Mouse (Mus musculus): ENCODE data around the gene Fto.

GRCm38 (mm10) chr8:91463757-91464156 is 150.4 kb downstream of the Fto start:
- TF ChIP-seq POLR2A (IDR thresholded peaks at IDR 0.05; ENCODE audit: borderline replicate concordance, extremely low read depth, insufficient read depth, insufficient read length, poor library complexity, severe bottlenecking) (no peak), CTCF (IDR thresholded peaks at IDR 0.05; ENCODE audit: borderline replicate concordance, extremely low read depth, insufficient read depth, insufficient read length) (no peak)

Measured in brain, embryonic 14.5 days (tissue).